Mouse (Mus musculus): ENCODE measurements around the gene Gm10665. TPM values are rescaled to one million over a fixed set of nuclear protein-coding genes. Genes with fewer than 3 reads are reported as not detected.
"Not testable (repeated sequence)": the region's sequence is repeated elsewhere in the genome, so short reads cannot be mapped to it uniquely, and the experiment has no call there.

Gm10665 gene
- total RNA-seq (2014; rRNA removed; ENCODE audit: low replicate concordance) (not detected in 2 replicates), polyA plus RNA-seq (2015; fragmentation: Nextera tagmentation; extraction: Ambion mirVana) (not detected in 2 replicates)

DNA sequence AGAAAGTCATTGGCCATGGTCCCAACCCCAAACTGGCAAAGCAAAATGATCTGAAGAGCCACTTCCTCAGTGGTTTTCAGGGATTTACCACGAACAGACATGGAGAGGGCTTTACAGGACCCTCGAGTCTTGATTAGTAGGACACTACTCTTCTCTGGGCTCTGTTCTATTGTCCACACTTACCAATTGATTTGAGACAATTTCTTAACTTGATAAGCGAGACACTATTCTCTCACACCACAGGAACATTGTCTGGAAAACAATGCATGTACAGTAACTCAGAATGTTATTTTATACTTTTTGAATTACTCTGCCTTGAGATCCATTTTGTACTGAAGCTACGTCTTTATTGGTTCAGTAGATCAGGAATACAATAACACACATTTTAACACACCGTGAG is at the start of gene Gm10665:
Gm10665 (minus strand) TSS at position 101 of the 400 bp plus-strand sequence.
- no CpG with 5 or more reads among the region's 5 CpGs for WGBS
- H3K4me1 ChIP-seq (ENCODE audit: control insufficient read depth, insufficient read depth); H3K9me3 ChIP-seq (replicated peaks; ENCODE audit: control insufficient read depth, low read length); H3K27me3 ChIP-seq (ENCODE audit: control insufficient read depth, insufficient read depth, low read length); H3K27ac ChIP-seq (ENCODE audit: low read depth); H3K4me2 ChIP-seq (ENCODE audit: low read depth, low read length); H3K36me3 ChIP-seq (replicated peaks; ENCODE audit: control insufficient read depth, insufficient read depth, low read length); DNase-seq (ENCODE audit: low spot score); H3K9ac ChIP-seq (replicated peaks; ENCODE audit: low read depth, low read length); ATAC-seq (ENCODE audit: insufficient read depth, low read depth); H3K4me3 ChIP-seq (ENCODE audit: low read depth, low read length): not testable (repeated sequence)

GRCm38 (mm10) chr7:22499578-22499977 is 35.7 kb upstream of the Gm10665 start, which contains the start of gene Vmn1r151:
Vmn1r151 (minus strand) TSS chr7:22499678.
- not testable (repeated sequence) for H3K9ac ChIP-seq (replicated peaks; ENCODE audit: low read depth, low read length); DNase-seq (ENCODE audit: low spot score); H3K36me3 ChIP-seq (replicated peaks; ENCODE audit: control insufficient read depth, insufficient read depth, low read length); H3K9me3 ChIP-seq (replicated peaks; ENCODE audit: control insufficient read depth, low read length); H3K4me2 ChIP-seq (ENCODE audit: low read depth, low read length); H3K4me3 ChIP-seq (ENCODE audit: low read depth, low read length); H3K27ac ChIP-seq (ENCODE audit: low read depth); ATAC-seq (ENCODE audit: insufficient read depth, low read depth); H3K4me1 ChIP-seq (ENCODE audit: control insufficient read depth, insufficient read depth); H3K27me3 ChIP-seq (ENCODE audit: control insufficient read depth, insufficient read depth, low read length)
- 13% methylated on average over 1 of the region's 3 CpGs for WGBS

DNA sequence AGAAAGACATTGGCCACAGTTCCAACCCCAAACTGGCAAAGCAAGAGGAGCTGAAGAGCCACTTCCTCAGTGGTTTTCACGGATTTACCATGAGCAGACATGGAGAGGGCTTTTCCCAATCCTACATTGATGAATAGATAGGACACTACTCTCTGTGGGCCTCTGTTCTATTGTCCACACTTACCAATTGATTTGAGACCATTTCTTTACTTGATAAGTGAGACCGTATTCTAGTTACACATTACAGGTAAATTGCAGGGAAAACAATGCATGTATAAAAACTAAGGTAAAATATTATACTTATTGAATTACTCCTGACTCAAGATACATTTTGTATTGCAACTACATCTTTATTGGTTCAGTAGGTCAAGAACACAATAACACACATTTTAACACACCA is 25.7 kb downstream of the Gm10665 start, which contains the start of gene Vmn1r149:
Vmn1r149 (minus strand) TSS at position 101 of the 400 bp plus-strand sequence.
- no CpG with 5 or more reads among the region's 2 CpGs for WGBS
- H3K4me1 ChIP-seq (ENCODE audit: control insufficient read depth, insufficient read depth); H3K36me3 ChIP-seq (replicated peaks; ENCODE audit: control insufficient read depth, insufficient read depth, low read length); H3K27me3 ChIP-seq (ENCODE audit: control insufficient read depth, insufficient read depth, low read length); H3K4me3 ChIP-seq (ENCODE audit: low read depth, low read length); H3K9me3 ChIP-seq (replicated peaks; ENCODE audit: control insufficient read depth, low read length); H3K4me2 ChIP-seq (ENCODE audit: low read depth, low read length); ATAC-seq (ENCODE audit: insufficient read depth, low read depth); H3K27ac ChIP-seq (ENCODE audit: low read depth); DNase-seq (ENCODE audit: low spot score); H3K9ac ChIP-seq (replicated peaks; ENCODE audit: low read depth, low read length): not testable (repeated sequence)

DNA sequence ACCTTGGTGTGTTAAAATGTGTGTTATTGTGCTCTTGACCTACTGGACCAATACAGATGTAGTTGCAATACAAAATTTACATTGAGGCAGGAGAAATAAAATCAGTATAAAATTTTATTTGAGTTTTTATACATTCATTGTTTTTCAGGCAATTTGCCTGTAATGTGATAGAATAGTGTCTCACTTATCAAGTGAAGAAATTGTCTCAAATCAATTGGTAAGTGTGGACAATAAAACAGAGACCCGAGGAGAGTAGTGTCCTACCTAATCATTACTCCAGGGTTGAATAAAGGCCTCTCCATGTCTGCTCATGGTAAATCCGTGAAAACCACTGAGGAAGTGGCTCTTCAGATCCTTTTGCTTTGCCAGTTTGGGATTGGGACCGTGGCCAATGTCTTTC is 50.6 kb downstream of the Gm10665 start, which contains the start of gene Vmn1r148:
Vmn1r148 (plus strand) TSS at position 301 of the 400 bp plus-strand sequence.
- H3K9ac ChIP-seq (replicated peaks; ENCODE audit: low read depth, low read length); H3K9me3 ChIP-seq (replicated peaks; ENCODE audit: control insufficient read depth, low read length); DNase-seq (ENCODE audit: low spot score); H3K27ac ChIP-seq (ENCODE audit: low read depth); H3K4me3 ChIP-seq (ENCODE audit: low read depth, low read length); ATAC-seq (ENCODE audit: insufficient read depth, low read depth); H3K36me3 ChIP-seq (replicated peaks; ENCODE audit: control insufficient read depth, insufficient read depth, low read length); H3K4me2 ChIP-seq (ENCODE audit: low read depth, low read length); H3K27me3 ChIP-seq (ENCODE audit: control insufficient read depth, insufficient read depth, low read length); H3K4me1 ChIP-seq (ENCODE audit: control insufficient read depth, insufficient read depth): not testable (repeated sequence)
- no CpG with 5 or more reads among the region's 3 CpGs for WGBS

Other genes with a start within 250 kb of the Gm10665 start
- not detected in 2 replicates for gene Gm8453, start 234.6 kb downstream of the Gm10665 start, total RNA-seq (2014; rRNA removed; ENCODE audit: low replicate concordance)
- not detected in 2 replicates for gene Gm8453, start 234.6 kb downstream of the Gm10665 start, polyA plus RNA-seq (2015; fragmentation: Nextera tagmentation; extraction: Ambion mirVana)
- not detected in 2 replicates for gene Gm4187, start 134.4 kb downstream of the Gm10665 start, total RNA-seq (2014; rRNA removed; ENCODE audit: low replicate concordance)
- gene Gm4187, start 134.4 kb downstream of the Gm10665 start, polyA plus RNA-seq (2015; fragmentation: Nextera tagmentation; extraction: Ambion mirVana) = not detected in 2 replicates
- not detected in 2 replicates for gene Gm8660, start 93.0 kb downstream of the Gm10665 start, total RNA-seq (2014; rRNA removed; ENCODE audit: low replicate concordance)
- not detected in 2 replicates for gene Gm8660, start 93.0 kb downstream of the Gm10665 start, polyA plus RNA-seq (2015; fragmentation: Nextera tagmentation; extraction: Ambion mirVana)
- gene Vmn1r148, start 50.5 kb downstream of the Gm10665 start, total RNA-seq (2014; rRNA removed; ENCODE audit: low replicate concordance) = not detected in 2 replicates
- gene Vmn1r148, start 50.5 kb downstream of the Gm10665 start, polyA plus RNA-seq (2015; fragmentation: Nextera tagmentation; extraction: Ambion mirVana) = not detected in 2 replicates
- gene Vmn1r149, start 25.8 kb downstream of the Gm10665 start, total RNA-seq (2014; rRNA removed; ENCODE audit: low replicate concordance) = not detected in 2 replicates
- gene Vmn1r149, start 25.8 kb downstream of the Gm10665 start, polyA plus RNA-seq (2015; fragmentation: Nextera tagmentation; extraction: Ambion mirVana) = not detected in 2 replicates
- gene Vmn1r151, start 35.6 kb upstream of the Gm10665 start, total RNA-seq (2014; rRNA removed; ENCODE audit: low replicate concordance) = not detected in 2 replicates
- gene Vmn1r151, start 35.6 kb upstream of the Gm10665 start, polyA plus RNA-seq (2015; fragmentation: Nextera tagmentation; extraction: Ambion mirVana) = not detected in 2 replicates
- not detected in 2 replicates for gene Vmn1r152, start 58.9 kb upstream of the Gm10665 start, total RNA-seq (2014; rRNA removed; ENCODE audit: low replicate concordance)
- not detected in 2 replicates for gene Vmn1r152, start 58.9 kb upstream of the Gm10665 start, polyA plus RNA-seq (2015; fragmentation: Nextera tagmentation; extraction: Ambion mirVana)
- gene Gm8677, start 70.8 kb upstream of the Gm10665 start, total RNA-seq (2014; rRNA removed; ENCODE audit: low replicate concordance) = not detected in 2 replicates
- gene Gm8677, start 70.8 kb upstream of the Gm10665 start, polyA plus RNA-seq (2015; fragmentation: Nextera tagmentation; extraction: Ambion mirVana) = not detected in 2 replicates
- gene Gm4201, start 101.3 kb upstream of the Gm10665 start, total RNA-seq (2014; rRNA removed; ENCODE audit: low replicate concordance) = not detected in 2 replicates
- not detected in 2 replicates for gene Gm4201, start 101.3 kb upstream of the Gm10665 start, polyA plus RNA-seq (2015; fragmentation: Nextera tagmentation; extraction: Ambion mirVana)
- gene Gm4565, start 124.1 kb upstream of the Gm10665 start, total RNA-seq (2014; rRNA removed; ENCODE audit: low replicate concordance) = not detected in 2 replicates
- gene Gm4565, start 124.1 kb upstream of the Gm10665 start, polyA plus RNA-seq (2015; fragmentation: Nextera tagmentation; extraction: Ambion mirVana) = not detected in 2 replicates
- not detected in 2 replicates for gene Vmn1r155, start 193.9 kb upstream of the Gm10665 start, total RNA-seq (2014; rRNA removed; ENCODE audit: low replicate concordance)
- not detected in 2 replicates for gene Vmn1r155, start 193.9 kb upstream of the Gm10665 start, polyA plus RNA-seq (2015; fragmentation: Nextera tagmentation; extraction: Ambion mirVana)
- not detected in 2 replicates for gene Gm8693, start 228.2 kb upstream of the Gm10665 start, total RNA-seq (2014; rRNA removed; ENCODE audit: low replicate concordance)
- gene Gm8693, start 228.2 kb upstream of the Gm10665 start, polyA plus RNA-seq (2015; fragmentation: Nextera tagmentation; extraction: Ambion mirVana) = not detected in 2 replicates

All from heart, postnatal 0 days (tissue).